Mouse (Mus musculus) right cerebral cortex, adult 2 months (tissue): ENCODE measurements around the gene Olfr1019.

Source experiments
- DNase-seq, 2 experiments: peaks; one replicate each; pipeline ENCODE4 v3.0.0; 2021 to 2022; ENCODE audit warnings: low spot score in 2 of 2

The Olfr1019 gene

DNA sequence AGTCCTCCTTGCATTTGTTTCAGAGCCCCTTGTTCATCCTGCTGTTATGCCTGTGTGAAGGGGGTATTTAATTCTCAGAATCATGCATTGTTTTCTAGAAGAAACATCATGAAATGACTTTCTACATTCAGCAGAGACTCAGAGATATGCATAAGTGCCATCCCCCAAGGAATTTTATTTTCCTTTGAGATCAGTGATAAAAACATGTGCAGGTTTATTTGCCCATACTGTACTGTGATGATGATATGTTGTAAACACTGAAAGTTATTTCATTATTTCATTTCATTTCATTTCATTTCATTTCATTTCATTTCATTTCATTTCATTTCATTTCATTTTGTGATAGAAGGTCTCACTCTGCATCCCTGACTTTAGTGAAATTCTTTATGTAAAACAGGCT is at the start of gene Olfr1019:
Olfr1019 (minus strand) TSS at position 101 of the 400 bp plus-strand sequence.
- no peak for DNase-seq

DNA sequence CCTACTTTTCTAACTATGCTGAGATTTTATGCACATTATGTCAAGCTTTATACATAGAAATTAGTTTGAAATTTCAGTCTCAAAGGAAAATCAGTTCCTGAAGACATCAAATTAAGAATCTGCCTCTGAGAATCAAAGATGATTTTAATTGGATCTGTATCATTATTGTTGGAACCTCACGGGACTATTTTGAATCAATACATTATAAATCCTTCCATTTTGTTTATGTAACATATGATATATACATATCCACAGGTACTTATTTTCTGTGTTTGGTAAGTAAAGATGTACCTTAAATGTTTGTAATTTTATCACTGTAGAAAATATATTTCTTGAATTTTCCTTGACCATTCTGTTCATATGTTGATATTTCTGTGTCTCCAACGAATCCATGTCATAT is 40.1 kb upstream of the Olfr1019 start, which contains the start of gene Olfr1023:
Olfr1023 (plus strand) TSS at position 301 of the 400 bp plus-strand sequence.
- DNase-seq = no peak

DNA sequence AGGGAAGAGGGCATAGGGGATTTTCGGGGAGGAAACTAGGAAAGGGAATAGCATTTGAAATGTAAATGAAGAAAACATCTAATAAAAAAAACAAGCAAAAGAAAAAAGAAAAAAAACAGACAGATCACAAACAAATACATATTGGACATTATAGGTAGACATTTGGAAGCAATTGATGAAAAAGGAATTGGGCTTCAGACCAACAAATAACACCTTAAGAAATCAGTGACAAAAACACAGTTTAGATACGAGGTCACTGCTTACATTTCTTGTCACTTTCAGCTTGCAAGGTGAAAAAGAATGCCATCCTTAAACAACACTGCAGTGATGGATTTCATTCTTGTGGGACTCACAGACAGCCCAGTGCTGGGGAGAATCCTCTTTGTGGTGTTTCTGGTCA is 23.0 kb upstream of the Olfr1019 start, which contains the start of gene Olfr1022:
Olfr1022 (plus strand) TSS at position 301 of the 400 bp plus-strand sequence.
- no peak for DNase-seq

DNA sequence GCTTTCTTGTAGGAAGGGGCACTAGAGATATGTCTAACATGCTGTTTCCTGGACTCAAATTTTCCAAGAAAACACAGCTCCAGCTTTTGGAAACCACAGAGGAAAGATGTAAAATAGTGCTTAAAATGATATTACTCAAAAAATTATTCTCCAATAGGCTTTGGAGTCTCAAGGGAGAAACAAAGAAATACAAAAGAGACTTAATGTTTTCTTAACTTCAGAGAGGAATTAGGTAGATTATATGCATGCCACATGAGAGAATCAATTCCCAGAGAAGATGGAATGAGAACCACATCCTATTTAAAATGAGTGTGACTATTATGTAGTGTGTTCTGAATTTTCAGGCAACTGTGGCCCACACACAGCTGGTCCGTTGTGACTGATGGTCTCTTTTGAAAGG is 1.4 kb upstream of the Olfr1019 start, which contains the start of gene Olfr1020:
Olfr1020 (plus strand) TSS at position 301 of the 400 bp plus-strand sequence.
- DNase-seq = no peak

DNA sequence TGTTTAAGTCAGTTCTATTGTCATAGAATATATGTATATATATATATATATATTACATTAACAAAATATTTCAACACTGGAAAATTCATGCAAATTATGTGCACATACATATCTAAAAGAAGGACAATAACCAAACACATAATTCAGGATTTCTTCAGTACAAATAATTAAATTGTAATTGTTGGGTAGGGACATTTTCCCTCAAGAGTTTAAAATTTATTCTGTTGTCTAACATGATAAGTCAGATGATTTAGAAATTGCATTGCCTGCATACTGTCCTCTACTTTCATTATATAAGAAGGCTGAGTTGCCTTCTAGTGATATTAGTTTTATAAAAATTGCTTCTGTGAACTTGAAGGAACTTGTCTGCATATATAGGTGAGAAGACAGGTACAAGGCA is 27.1 kb downstream of the Olfr1019 start, which contains the start of gene Olfr1018:
Olfr1018 (plus strand) TSS at position 301 of the 400 bp plus-strand sequence.
- no peak for DNase-seq

DNA sequence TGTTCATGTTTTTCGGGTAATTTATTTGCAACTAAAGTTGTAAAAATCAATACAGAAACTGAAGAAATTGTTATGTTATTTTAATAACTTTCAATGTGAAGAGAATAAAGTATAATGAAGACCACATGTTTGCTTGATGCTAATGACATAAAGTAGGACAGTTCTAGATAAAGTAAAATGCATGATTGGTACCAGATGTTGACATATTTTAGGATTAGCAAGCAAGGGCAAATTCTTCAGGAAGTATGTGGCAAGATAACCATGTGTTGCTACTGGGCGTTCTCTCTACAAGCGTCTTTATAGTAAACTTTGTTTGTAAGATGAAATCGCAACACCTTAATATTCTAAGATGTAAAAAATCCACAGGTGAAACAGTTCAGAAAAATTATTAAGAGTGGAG is 40.8 kb downstream of the Olfr1019 start:
- DNase-seq = no peak

DNA sequence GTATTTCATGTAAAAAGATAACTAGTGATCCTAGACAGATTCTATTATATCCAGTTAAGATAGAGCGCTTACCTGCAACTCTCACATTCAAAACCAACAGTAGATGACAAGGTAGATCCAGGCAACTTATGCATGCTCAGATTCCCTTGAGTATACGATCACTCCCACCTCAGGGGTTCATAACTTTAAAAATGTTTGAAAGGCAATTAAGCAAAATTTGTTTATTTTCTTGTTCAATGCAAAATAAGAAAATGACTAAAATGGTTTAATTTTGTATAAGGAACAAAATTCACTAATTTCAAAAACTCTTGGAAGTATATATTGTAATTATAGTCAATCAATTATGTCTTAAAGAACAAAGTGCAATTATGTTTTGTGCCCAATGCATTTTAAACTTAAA is 42.8 kb downstream of the Olfr1019 start, which contains the start of gene Olfr1016:
Olfr1016 (minus strand) TSS at position 101 of the 400 bp plus-strand sequence.
- no peak for DNase-seq

DNA sequence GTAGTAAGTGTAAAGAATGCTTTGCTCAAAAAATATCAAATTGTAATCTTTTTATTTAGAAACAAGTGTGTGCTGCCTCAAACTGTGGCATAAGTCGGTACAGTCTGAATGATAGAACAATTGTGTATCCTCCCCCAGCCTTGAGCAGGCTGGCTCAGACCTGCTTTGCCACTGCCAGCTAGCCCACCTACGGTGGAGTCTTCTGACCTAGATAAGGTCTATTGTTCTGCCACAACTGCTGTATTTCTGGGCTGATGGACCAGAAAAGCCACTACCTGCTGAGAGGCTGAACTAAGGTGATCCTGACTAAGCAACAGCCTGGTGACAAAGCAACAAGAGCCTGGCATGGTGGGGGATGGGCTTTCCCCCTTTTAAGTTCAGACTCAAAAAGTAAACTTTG is 53.0 kb downstream of the Olfr1019 start:
- no peak for DNase-seq
